Mouse (Mus musculus): ENCODE measurements around the gene Csf3. TPM values are rescaled to one million over a fixed set of nuclear protein-coding genes. Genes with fewer than 3 reads are reported as not detected.

Gene Csf3
- total RNA-seq (2023): not detected in 2 replicates

DNA sequence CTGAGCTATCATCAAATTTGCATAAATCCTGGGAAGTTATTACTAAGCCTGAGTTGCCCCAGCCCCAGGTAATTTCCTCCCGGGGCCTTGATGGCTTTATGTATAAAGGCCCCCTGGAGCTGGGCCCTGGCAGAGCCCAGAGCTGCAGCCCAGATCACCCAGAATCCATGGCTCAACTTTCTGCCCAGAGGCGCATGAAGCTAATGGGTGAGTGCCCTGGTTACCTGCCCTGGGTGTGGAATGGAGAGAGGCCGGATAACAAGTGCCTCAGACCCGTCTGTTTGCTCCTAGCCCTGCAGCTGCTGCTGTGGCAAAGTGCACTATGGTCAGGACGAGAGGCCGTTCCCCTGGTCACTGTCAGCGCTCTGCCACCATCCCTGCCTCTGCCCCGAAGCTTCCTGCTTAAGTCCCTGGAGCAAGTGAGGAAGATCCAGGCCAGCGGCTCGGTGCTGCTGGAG is at the start of gene Csf3:
Csf3 (plus strand) TSS at position 51 of the 458 bp plus-strand sequence.

DNA sequence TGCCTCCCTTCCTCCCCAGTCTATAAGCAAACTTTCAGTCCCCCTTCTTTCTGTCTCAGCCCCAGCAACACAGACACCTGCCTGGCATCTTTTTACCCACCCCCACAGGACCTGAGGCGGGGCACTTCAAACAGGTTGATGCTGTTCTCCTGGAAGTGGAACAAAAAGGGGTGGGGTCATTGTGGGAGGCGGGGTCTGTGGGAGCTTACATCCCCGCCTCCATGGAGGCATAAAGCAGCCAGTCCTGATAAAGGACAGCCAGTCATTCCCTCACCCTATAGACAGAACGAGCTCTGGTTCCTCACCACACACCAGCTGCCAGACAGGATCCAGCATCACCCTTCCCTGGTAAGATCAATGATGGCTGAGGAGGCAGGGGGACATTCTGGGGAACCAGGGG is 37.0 kb upstream of the Csf3 start, which contains the start of gene Gsdma:
Gsdma (plus strand) TSS at position 261 of the 400 bp plus-strand sequence.

DNA sequence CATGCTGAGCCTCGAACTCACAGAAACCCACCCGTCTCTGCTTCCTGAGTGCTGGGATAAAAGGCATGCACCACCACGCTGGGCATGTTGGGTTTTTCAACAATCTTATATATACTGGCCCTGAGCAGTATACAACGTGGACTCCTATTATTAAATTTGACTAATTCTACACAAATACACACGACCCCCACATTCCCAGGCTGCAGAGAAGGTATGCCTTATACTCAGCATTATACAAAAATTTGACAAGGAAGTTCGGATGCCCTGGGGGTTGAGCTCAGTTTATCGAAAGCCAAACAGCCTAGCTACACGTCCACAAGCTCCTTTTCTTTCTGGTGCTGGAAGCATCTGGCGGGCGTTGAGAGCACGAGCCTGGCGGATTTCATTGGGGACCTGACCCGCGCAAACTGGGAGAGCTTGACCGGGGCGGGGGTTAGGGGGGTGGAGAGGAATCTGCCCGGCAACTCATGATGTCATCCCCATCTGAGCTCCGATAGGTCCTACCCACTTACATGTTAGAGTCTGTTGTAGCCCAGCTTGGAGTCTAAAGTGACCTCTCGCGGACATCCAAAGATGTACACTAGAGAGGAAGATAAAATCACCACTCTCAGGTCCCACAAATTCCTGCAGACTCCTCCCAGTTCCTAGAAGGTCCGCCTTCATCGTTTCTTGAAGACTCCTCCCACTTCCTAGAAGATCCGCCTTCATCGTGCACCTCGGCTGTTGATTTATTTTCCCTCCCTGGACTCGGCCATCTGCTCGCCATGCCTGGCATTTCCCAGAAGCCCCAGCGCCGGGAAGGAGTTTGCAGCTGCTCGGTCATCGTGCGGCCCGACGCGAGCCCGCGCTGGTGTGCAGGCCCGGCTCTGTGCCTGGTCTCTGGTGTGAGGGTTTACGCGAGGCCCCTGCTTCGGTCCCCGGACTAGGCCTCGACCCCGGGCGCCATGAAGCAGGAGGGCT is 19.0 kb upstream of the Csf3 start, which contains the start of gene Psmd3:
Psmd3 (plus strand) TSS at position 769 of the 960 bp plus-strand sequence.

DNA sequence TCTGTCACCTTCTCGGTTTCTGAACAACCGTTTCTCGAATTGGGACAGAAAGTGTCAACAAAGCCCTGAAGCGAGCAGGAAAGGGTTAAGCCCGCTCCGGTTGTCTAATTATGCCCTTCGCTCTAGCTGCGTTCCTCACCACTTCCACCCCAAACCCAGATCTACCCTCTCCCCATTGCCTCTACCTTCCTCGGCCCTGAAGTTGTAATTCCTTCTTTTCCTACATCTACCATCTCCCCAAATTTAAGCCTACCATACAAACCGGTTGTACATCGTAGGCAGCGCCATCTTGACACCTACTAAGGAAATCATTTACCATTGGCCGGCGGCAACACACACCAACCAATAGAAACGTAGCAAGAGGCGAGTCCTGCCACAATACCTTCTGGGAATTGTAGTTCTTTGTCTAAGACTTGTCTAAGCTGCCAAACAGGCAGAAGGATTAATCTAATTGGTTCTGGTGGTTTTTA is 28.1 kb downstream of the Csf3 start, which contains the start of gene Med24:
Med24 (minus strand) TSS at position 317 of the 470 bp plus-strand sequence.

DNA sequence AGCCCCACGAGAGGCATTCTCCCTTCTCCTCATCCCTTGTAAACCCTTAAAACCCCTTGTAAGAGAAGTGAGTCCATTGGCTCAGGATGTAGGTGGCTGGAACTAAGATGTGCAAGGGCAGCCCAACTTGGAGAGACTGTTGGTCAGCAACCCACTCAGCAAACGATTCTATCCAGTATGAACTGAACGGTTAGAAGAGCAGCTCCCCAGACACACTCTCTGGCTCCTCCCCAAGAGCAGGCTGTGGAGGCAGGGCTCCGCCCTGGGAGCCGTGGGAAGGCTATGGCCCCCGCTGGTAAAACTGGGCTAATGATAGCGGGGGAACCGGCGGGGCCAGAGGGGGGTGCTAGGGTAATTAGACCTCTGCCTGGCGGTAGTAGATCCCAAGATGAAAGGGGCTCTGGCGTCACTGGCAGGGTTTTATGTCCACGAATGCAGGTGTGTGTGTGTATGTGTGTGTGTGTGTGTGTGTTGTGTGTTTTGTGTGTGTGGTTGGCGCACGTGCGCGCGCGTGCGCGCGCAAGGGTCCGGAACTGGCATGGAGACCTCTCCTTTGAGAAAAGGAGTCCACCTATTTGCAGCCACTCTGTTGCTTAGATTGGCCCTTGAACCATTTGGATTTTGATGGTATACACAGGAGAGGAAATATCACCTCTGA is 39.5 kb downstream of the Csf3 start, which contains the start of gene Thra:
Thra (plus strand) TSS at position 246 of the 658 bp plus-strand sequence.

Other genes with a start within 250 kb of the Csf3 start
- 1.8 and 5.5 TPM in 2 replicates for gene Ikzf3, start 155.2 kb upstream of the Csf3 start, total RNA-seq (2023)
- gene Zpbp2, start 150.2 kb upstream of the Csf3 start, total RNA-seq (2023): not detected in 2 replicates
- 4.4 and 6.5 TPM in 2 replicates for gene Ormdl3, start 113.9 kb upstream of the Csf3 start, total RNA-seq (2023)
- not detected in 2 replicates for gene Lrrc3c, start 103.0 kb upstream of the Csf3 start, total RNA-seq (2023)
- 21.5 and 21.8 TPM in 2 replicates for gene Gm12355, start 75.6 kb upstream of the Csf3 start, total RNA-seq (2023)
- gene Gsdma3, start 74.9 kb upstream of the Csf3 start, total RNA-seq (2023): not detected in 2 replicates
- not detected in 2 replicates for gene Gsdma2, start 54.5 kb upstream of the Csf3 start, total RNA-seq (2023)
- not detected in 2 replicates for gene Gsdma, start 36.9 kb upstream of the Csf3 start, total RNA-seq (2023)
- 36.3 and 38.7 TPM in 2 replicates for gene Psmd3, start 18.7 kb upstream of the Csf3 start, total RNA-seq (2023)
- gene Med24, start 28.2 kb downstream of the Csf3 start, total RNA-seq (2023): 40.2 and 46.5 TPM in 2 replicates
- 20.4 and 31.7 TPM in 2 replicates for gene Thra, start 39.4 kb downstream of the Csf3 start, total RNA-seq (2023)
- 10.7 and 10.8 TPM in 2 replicates for gene Nr1d1, start 74.1 kb downstream of the Csf3 start, total RNA-seq (2023)
- gene Msl1, start 94.3 kb downstream of the Csf3 start, total RNA-seq (2023): 203 and 237 TPM in 2 replicates
- 64.7 and 83.1 TPM in 2 replicates for gene Casc3, start 103.6 kb downstream of the Csf3 start, total RNA-seq (2023)
- gene Rapgefl1, start 135.5 kb downstream of the Csf3 start, total RNA-seq (2023): 0.19 and 0.59 TPM in 2 replicates
- 31.2 and 34.2 TPM in 2 replicates for gene Wipf2, start 162.4 kb downstream of the Csf3 start, total RNA-seq (2023)
- gene Cdc6, start 206.5 kb downstream of the Csf3 start, total RNA-seq (2023): 25.4 and 32.2 TPM in 2 replicates
- 125 and 130 TPM in 2 replicates for gene Rara, start 226.6 kb downstream of the Csf3 start, total RNA-seq (2023)